Mouse (Mus musculus): Measurements from ENCODE around the gene Tex14. TPM values are rescaled to one million over a fixed set of nuclear protein-coding genes. Genes with fewer than 3 reads are reported as not detected.
A peak's percentile ranks its signal among the peaks of the same experiment; 100 is the strongest.

Gene Tex14
- total and polyA plus RNA-seq, 3 experiments: 0.08 to 0.23 TPM; not detected in 1

- Histone ChIP-seq H3K4me3 (no peak overlapping the region), H3K4me1 (ENCODE audit: control insufficient read depth, insufficient read depth, low read length) (peaks cover 17% of the 10 kb centered on the region), H3K79me2 (replicated peaks; ENCODE audit: control insufficient read depth, insufficient read depth, low read length) (no peaks in the 10 kb centered on the region), H3K27ac (no peak overlapping the region), H3K9ac (ENCODE audit: low read depth, low read length) (no peak overlapping the region), H3K27me3 (ENCODE audit: control insufficient read depth, insufficient read depth, low read length) (no peaks in the 10 kb centered on the region), H3K36me3 (ENCODE audit: control insufficient read depth, insufficient read depth, low read length) (peaks cover 14% of the 10 kb centered on the region)
- TF ChIP-seq EP300 (IDR thresholded peaks at IDR 0.05; ENCODE audit: insufficient read depth, low read depth, low read length): no peak
- no peak for TF ChIP-seq CTCF (IDR thresholded peaks at IDR 0.05)
- TF ChIP-seq POLR2A (IDR thresholded peaks at IDR 0.05; ENCODE audit: insufficient read depth, low read depth, low read length): no peak
- no peak for DNase-seq
- intact Hi-C loops (cut with DNase I): no loop called here
- WGBS: 87% methylated on average over 5 of the region's 5 CpGs
Observed at GRCm38 (mm10) chr11:87587211-87587874, 182.5 kb downstream of the Tex14 start.

- H3K9ac ChIP-seq (ENCODE audit: low read depth, low read length): no peak overlapping the region; the same call in 1 of the 2 replicates
- H3K79me2 ChIP-seq (replicated peaks; ENCODE audit: control insufficient read depth, insufficient read depth, low read length): no peaks in the 10 kb centered on the region
- H3K4me1 ChIP-seq (ENCODE audit: control insufficient read depth, insufficient read depth, low read length): peaks cover 12% of the 10 kb centered on the region
- H3K27ac ChIP-seq: peak overlapping the region; percentile 97
- intact Hi-C loops (cut with DNase I): loop anchor here (5.0 kb wide), 2 partner anchors 167 to 372 kb away; no protein-coding TSS in a partner anchor
- WGBS: 74% methylated on average over 8 of the region's 8 CpGs
- no peak for DNase-seq
- H3K36me3 ChIP-seq (ENCODE audit: control insufficient read depth, insufficient read depth, low read length): peaks cover 9% of the 10 kb centered on the region
- no peak for TF ChIP-seq EP300 (IDR thresholded peaks at IDR 0.05; ENCODE audit: insufficient read depth, low read depth, low read length)
- TF ChIP-seq POLR2A (IDR thresholded peaks at IDR 0.05; ENCODE audit: insufficient read depth, low read depth, low read length): no peak
- H3K27me3 ChIP-seq (ENCODE audit: control insufficient read depth, insufficient read depth, low read length): no peaks in the 10 kb centered on the region
- H3K4me3 ChIP-seq: no peak overlapping the region
Observed at GRCm38 (mm10) chr11:87589605-87590004, 184.7 kb downstream of the Tex14 start.

GRCm38 (mm10) chr11:87590841-87591525 lies 186.1 kb downstream of the Tex14 start:
- intact Hi-C loops (cut with DNase I): loop anchor here (5.0 kb wide), 2 partner anchors 169 to 374 kb away; no protein-coding TSS in a partner anchor
- peaks cover 9% of the 10 kb centered on the region for H3K36me3 ChIP-seq (ENCODE audit: control insufficient read depth, insufficient read depth, low read length)
- H3K79me2 ChIP-seq (replicated peaks; ENCODE audit: control insufficient read depth, insufficient read depth, low read length): no peaks in the 10 kb centered on the region
- H3K4me3 ChIP-seq: peak overlapping the region; percentile 81
- no peaks in the 10 kb centered on the region for H3K27me3 ChIP-seq (ENCODE audit: control insufficient read depth, insufficient read depth, low read length)
- TF ChIP-seq CTCF (IDR thresholded peaks at IDR 0.05) (no peak), EP300 (IDR thresholded peaks at IDR 0.05; ENCODE audit: insufficient read depth, low read depth, low read length) (no peak), POLR2A (IDR thresholded peaks at IDR 0.05; ENCODE audit: insufficient read depth, low read depth, low read length) (no peak)
- 1% methylated on average over 25 of the region's 25 CpGs for WGBS
- H3K9ac ChIP-seq (ENCODE audit: low read depth, low read length): peak overlapping the region; percentile 85
- peaks cover 13% of the 10 kb centered on the region for H3K4me1 ChIP-seq (ENCODE audit: control insufficient read depth, insufficient read depth, low read length)
- H3K27ac ChIP-seq: peak overlapping the region; percentile 97
- peak; percentile 54 to 73 for DNase-seq

GRCm38 (mm10) chr11:87591526-87592353 lies 186.9 kb downstream of the Tex14 start, which contains the start of gene Mtmr4:
Gene Mtmr4 (plus strand): TSS chr11:87592162.
- H3K79me2 ChIP-seq (replicated peaks; ENCODE audit: control insufficient read depth, insufficient read depth, low read length): no peaks in the 10 kb centered on the region

GRCm38 (mm10) chr11:87592354-87592695 lies 187.5 kb downstream of the Tex14 start:
- DNase-seq: no peak
- WGBS: 0% methylated on average over 15 of the region's 15 CpGs
- intact Hi-C loops (cut with DNase I): loop anchor here (5.0 kb wide), 2 partner anchors 170 to 375 kb away; no protein-coding TSS in a partner anchor
- Histone ChIP-seq H3K27me3 (ENCODE audit: control insufficient read depth, insufficient read depth, low read length) (no peaks in the 10 kb centered on the region), H3K4me3 (peak overlapping the region; percentile 66), H3K9ac (ENCODE audit: low read depth, low read length) (peak overlapping the region; percentile 74), H3K79me2 (replicated peaks; ENCODE audit: control insufficient read depth, insufficient read depth, low read length) (no peaks in the 10 kb centered on the region), H3K27ac (peak overlapping the region; percentile 99), H3K36me3 (ENCODE audit: control insufficient read depth, insufficient read depth, low read length) (peaks cover 9% of the 10 kb centered on the region), H3K4me1 (ENCODE audit: control insufficient read depth, insufficient read depth, low read length) (peaks cover 14% of the 10 kb centered on the region)
- TF ChIP-seq CTCF (IDR thresholded peaks at IDR 0.05) (peak; percentile 52), EP300 (IDR thresholded peaks at IDR 0.05; ENCODE audit: insufficient read depth, low read depth, low read length) (no peak)

More at GRCm38 (mm10) chr11:87591526-87592353, 186.9 kb downstream of the Tex14 start, which contains the start of gene Mtmr4:
- H3K4me3 ChIP-seq: peak within 1 kb of the TSS; percentile 81
- H3K27ac ChIP-seq: peak within 1 kb of the TSS; percentile 99
- under 1% methylated on average over 61 of the region's 61 CpGs for WGBS
- TF ChIP-seq EP300 (IDR thresholded peaks at IDR 0.05; ENCODE audit: insufficient read depth, low read depth, low read length): peak; percentile 89
- peak; percentile 32 for TF ChIP-seq CTCF (IDR thresholded peaks at IDR 0.05)
- TF ChIP-seq POLR2A (IDR thresholded peaks at IDR 0.05; ENCODE audit: insufficient read depth, low read depth, low read length): peak; percentile 99
- intact Hi-C loops (cut with DNase I): loop anchor here (5.0 kb wide), 2 partner anchors 169 to 374 kb away; no protein-coding TSS in a partner anchor
- H3K9ac ChIP-seq (ENCODE audit: low read depth, low read length): peak within 1 kb of the TSS; percentile 85
- peaks cover 14% of the 10 kb centered on the region for H3K4me1 ChIP-seq (ENCODE audit: control insufficient read depth, insufficient read depth, low read length)
- peaks cover 9% of the 10 kb centered on the region for H3K36me3 ChIP-seq (ENCODE audit: control insufficient read depth, insufficient read depth, low read length)
- H3K27me3 ChIP-seq (ENCODE audit: control insufficient read depth, insufficient read depth, low read length): no peaks in the 10 kb centered on the region
- DNase-seq: peak; percentile 97 to 100

Measured in heart, adult 2 months (tissue).